Mouse (Mus musculus) naive thymus-derived CD4-positive, alpha-beta T cell, adult 2 months (primary cell): ENCODE data around the gene Gm21936.
"Not testable (repeated sequence)": the region's sequence is repeated elsewhere in the genome, so short reads cannot be mapped to it uniquely, and the experiment has no call there.

Source experiments
- DNase-seq: peaks from one replicate; pipeline ENCODE4 v3.0.0-alpha.2; 2011; ENCODE audit warnings: low read depth

Gm21936 gene

DNA sequence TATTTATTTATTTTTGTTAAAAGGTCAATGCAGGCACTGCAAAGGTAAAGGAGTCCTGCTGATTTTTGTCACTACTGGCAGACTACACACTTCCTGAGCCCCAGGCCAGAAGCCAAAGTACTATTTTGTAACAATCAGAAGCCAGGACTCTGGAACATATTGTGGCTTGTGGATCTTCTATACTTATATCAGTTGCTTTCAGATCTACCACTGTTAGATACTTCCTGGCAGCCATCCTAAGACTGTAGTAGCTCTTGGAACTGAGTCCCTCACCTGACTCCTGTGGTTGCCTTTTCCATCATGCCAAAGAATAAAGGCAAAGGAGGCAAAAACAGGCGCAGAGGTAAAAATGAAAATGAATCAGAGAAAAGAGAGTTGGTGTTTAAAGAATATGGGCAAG lies at the start of gene Gm21936:
Gm21936 (plus strand) TSS at position 301 of the 400 bp plus-strand sequence.
- DNase-seq, result not testable (repeated sequence)

DNA sequence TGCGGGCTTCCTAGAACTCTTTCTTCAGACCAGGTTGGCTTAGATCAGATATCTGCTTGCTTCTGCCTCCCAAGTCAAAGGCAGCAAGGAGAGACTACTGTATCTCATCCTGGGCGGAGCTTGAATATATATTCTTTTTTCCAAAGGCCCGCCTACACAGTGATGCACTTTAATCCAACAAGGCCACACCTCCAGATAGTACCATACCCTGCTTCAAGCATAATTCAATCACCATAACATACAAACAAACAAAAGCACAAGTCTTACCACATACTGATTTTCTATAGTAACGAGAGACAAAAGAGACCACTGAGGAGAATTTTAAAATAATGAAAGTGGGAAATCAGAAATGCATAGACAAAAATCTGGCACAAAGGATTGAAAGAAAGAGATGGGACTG lies 19.7 kb upstream of the Gm21936 start, which contains the start of gene Gm21319:
Gm21319 (minus strand) TSS at position 101 of the 400 bp plus-strand sequence.
- DNase-seq, result not testable (repeated sequence)

DNA sequence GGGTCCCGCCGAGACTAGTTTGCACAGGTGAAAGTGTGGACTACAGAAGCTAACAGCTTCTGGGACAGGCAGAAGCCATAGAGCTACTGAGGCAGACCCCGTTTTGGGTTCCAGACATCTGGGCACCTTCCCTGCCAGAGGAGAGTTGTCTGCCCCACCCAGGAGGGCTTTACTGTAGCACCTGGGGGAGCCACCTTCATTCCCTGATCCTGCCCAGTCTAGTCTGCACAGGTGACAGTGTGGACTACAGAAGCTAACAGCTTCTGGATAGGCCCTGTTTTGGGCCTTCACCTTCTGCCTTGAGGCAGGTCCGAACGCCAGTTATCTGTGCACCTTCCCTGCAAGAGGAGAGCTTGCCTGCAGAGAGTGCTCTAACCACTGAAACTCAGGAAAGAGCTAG lies 2.7 kb downstream of the Gm21936 start:
- not testable (repeated sequence) for DNase-seq

DNA sequence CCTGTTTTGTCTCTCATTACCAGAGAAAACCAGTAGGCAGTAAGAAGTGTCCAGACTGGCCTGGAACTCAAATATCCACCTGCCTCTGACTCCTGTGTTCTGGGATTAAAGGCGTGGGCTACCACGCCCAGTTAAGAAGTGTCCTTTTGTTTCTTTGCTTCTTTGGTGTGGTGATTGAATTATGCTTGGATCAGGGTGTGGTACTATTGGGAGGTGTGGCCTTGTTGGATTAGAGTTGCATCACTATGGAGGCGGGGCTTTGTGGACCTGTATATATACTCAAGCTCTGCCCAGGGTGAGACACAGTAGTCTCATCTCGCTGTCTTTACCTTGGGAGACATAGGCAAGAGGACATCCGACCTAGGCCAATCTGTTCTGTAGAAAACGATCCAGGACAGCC lies 21.0 kb downstream of the Gm21936 start, which contains the start of gene BB287469:
BB287469 (plus strand) TSS at position 301 of the 400 bp plus-strand sequence.
- not testable (repeated sequence) for DNase-seq

DNA sequence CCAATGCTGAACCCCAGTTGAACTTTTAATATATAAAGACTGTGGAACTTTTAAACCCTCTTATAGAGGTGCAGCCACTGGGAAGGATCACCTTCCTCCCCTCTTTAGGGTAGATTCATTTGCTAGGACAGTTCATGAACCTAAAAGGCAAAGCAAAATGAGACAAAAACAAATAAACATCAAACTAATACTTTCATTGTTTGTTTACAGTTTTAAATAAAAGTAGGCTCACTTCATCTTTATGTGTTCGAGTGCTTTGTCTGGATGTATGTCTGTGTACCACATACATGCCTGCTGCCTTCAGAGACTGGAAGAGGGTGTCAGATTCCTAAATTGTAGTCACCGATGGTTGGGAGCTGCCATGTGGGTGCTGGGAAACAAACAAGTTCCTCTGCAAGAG lies 46.9 kb downstream of the Gm21936 start, which contains the start of gene Gm2001:
Gm2001 (minus strand) TSS at position 101 of the 400 bp plus-strand sequence.
- not testable (repeated sequence) for DNase-seq
